Mouse (Mus musculus) urinary bladder, adult 18-20 months (tissue): ENCODE measurements at regions not wholly inside any gene's neighbourhood (a gene's known extent, or its start where the extent isn't known, plus 50 kb on each side); places are given as distances from the start of the nearest gene placed in this dataset.

Experiments
- DNase-seq, 2 experiments: peaks; one replicate each; pipeline ENCODE4 v3.0.0; 2022; ENCODE audit warnings: low spot score in 2 of 2, mixed read lengths in 2 of 2

DNA sequence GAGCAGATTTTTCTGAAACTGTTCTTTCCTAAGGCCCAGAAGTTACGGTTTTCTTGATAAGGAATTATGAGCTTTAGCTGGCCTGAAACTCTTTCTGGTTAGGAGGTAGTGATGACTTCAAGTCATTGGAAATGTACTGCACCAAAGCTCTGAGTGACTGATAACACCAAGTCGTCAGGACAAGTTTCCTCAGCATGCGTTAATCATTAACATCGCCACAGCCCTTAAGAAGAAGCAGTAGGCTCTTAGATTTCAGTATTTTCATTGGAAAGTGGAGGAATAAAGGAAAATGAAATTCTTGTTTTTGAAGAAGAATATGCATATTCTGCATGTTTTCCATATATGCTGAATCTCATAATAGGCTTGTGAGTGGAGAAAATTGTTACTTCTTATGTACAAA, 390.3 kb upstream of the Gm11114 start:
- no peak for DNase-seq

DNA sequence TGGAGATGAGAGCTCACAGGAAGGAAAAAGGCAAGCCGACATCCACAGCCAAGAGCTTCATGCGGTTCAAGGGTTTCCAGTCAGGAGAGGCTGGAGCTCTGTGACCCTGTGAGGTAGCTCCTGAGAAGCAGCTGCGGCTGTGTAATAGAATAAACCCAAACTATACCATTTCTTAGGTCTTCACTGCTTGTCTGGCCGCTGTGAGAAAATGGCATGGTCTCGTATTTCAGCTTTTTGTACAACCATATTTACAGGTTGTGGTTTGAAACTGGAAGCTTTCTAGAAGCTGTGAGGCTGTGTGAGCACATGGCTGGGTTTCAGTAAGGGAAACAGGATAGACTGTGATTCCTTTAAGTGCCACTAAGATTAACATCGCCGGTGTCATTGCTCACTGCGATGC, 388.6 kb upstream of the Gm11114 start:
- no peak for DNase-seq

DNA sequence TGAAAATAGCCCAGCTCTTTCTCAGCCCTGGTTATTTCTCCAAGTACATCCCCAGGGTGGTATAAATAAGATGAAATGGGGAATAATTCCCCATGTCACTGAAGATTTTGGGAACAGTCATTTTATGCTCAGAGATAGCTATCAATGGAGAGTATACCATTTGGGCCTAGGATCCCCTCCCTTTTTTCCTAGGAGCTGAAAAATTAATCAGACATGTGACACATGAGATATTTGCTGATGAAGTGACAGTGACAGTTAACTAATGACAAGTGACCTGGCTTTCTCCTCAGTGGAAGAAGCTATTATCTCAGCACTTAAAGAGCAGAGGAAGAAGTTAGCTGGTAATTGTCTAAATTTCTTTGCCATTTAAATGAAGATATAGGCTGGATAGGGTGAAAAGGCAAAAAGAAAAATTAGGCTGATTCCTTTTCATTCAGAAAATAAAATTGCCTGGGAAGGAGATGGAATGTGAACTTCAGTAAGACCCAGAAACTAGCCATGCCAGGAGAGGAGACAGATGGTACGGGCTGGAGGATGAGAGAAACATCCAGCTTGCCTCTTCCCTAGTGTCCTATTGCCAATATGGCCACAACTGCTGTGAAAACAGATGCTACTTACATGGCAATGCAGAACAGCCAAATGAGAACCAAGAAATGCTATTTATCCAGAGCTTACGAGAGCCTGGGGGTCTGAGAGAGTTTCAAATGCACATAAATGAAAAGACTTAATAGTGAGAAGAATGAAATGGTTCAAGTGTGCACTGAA, 376.1 kb upstream of the Gm11114 start:
- DNase-seq, result no peak

DNA sequence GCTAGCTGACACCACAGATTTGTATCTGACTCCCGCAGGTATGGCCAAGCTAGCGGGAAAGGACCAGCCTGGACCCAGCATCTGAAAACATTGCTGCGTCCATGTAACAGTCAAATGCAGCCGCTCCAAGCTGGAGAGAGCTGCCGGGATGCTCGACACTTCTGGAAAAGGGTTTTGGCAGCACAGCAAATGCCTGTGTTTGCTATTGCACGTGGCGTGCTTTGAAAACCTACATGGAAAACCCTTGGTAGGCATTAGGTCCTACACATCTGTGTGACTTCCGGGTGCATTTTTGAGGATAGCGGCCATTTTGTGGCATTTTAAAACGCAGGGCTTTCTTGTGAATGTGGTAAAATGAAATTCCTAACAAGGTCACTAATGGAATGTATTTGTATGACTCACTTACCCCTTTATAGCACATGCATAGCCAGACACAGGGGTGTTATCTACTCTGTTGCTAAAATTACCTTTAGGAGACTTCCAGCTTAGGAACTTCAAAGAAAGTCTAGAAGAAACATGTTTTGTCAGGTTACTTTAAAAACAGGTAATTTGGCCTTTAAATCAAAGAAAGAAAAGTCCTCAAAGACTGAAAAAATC, 345.9 kb upstream of the Gm11114 start:
- DNase-seq, result no peak

DNA sequence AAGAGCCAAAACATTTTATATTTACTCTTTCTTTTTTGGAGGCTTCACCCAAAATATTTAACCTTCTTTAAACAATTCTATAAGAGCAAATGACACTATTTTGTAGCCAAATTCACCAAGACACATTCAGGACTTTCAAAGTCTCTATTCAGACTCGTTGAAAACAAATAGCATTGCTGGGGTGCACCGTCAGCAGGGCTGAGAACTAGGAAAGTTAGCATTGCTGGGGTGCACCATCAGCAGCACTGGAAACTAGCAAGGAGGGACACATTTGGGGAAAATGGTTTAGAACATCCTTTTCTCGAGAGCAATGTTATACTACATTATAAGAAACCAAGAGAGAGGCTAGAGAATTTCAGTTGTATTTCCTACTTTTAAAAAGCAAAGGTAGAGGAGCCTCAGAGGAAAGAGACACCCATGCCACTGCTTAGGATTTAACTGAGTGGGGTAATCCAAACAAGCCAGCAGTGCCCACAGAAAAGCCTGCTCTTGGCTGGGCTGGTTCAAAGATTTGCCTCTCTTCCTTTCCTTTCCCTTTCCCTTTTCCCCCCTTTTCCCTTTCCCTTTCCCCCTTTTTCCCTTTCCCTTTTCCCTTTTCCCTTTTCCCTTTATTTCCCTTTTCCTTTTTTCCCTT, 342.5 kb upstream of the Gm11114 start:
- DNase-seq, result no peak

DNA sequence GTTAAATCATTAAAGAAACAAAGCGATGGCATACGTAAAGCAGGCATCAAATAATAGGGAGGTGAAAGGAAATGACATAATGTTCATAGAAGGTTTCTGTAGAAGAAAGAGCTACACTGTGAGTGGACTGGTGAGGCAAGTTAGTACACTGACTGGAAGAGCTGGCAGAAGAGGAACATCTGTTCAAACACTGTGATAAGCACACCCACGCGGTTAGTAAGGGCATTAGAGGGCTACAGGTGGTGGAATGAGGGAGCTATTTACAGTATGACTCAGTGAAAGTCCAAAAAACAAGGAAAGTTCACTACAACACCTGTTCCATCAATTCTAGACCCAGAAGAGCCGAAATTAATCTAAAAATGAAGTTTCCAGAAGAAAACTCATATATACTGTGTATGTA, 335.1 kb upstream of the Gm11114 start:
- DNase-seq, result no peak

DNA sequence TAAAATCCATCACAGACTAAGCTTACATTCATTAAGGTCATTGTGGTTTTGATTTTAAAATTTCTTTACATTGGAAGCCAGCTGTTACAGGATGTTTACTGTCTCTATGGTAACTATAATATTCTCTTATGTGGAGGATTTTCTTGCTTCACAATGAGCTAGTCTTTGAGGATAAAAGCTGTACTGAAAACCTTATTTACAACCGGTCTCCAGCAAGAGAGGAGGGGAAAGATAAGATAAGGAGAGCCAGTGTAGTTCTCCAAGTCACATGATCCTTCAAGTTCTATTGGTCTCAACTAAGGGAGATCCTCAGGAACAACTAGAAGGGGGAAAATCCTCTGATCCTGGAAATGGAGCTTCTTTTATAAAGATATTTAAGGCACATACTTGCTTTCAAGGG, 309.2 kb upstream of the Gm11114 start:
- DNase-seq, result no peak

DNA sequence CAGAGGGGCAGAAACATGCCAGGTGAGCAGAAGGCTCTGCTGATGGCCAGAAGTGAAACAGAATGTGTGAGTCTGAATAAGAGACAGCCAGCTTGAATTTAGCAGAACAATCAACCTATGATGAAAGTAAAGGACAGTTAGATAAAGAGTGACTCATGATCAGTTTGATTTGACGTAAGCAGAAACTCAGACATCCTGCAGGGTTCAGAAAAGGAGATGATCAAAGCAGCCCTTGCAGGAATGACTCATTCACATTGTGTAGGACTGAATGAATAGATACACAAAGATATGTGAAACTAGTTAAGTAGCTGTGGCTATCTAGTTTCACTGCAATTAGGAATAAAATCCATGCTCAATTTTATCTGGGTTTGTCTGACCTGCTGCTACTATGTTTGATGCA, 301.2 kb upstream of the Gm11114 start:
- no peak for DNase-seq

DNA sequence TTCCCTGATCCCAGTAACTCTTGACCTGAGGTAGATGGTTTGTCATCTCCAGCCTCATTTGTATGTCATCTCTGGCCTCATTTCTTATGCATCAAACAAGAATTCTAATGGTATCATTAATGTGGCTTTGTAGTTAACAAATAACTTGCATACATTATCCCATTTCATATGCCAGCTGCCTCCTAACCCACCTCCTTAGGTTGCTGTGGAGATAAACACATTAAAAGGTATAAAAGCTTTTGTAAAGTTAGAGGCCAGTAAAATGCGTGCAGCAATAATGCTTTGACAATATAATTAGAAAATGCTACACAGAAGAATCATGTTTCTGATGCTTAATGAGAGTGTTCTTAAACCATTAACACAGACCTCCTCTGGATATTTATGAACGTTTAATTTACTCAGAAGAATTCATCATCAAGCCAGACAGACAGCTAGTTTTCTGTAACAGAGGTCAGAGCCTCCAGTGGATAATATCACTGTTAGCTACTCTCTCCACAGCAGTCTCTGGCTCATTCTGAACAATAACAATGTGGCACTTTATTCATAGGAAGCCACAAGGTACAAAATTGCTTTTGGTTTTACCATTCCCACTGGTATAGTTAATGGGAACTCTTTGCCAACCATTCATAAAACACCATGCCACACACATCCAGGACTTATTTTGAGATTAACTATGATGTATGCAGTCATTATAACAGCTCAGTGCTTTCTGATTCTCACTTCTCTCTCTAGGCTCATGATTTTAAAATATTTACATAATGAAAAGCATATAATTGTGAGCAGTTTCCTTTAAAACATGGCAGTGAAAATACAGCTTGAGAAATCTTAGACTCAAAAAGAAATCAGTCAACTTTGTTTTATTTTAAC, 264.2 kb upstream of the Gm11114 start:
- no peak for DNase-seq

DNA sequence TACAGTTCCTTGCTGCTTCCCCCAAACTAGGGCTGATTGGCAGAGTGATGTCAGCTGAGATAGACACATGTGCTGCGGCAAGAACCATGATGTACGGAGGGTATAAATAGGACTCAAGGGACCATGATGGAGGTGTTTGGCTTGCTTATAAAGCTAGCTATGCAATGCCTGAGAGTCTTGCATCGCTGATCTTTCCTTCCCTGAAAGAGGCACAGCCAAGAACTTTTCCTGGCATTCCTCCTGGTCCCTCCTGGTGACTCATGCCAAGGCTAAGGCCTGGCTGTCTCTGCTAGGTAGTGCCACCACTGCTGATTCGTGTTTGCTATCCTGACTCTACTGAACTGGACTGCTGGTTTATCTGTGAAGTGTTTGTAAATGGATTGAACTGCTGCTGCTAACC, 260.0 kb upstream of the Gm11114 start:
- DNase-seq, result no peak

DNA sequence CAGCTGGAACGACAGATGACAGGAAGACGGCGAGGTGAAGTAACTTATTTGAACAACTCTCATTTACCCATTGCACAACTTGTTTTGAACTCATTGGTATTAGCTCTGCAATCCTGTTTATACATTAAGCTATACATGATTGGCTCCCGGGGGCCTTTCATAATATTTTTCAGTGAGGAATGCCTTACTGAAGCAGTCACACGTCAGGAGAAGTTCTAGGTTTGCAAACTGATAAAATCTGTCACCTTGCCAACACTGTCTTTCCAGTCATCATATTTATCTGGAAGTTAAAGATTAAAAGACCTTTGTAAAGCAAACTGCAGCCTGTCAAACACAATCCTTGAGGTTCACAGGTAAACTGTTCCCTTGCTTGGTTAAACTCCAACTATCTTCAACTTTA, 232.6 kb upstream of the Gm11114 start:
- DNase-seq, result no peak

DNA sequence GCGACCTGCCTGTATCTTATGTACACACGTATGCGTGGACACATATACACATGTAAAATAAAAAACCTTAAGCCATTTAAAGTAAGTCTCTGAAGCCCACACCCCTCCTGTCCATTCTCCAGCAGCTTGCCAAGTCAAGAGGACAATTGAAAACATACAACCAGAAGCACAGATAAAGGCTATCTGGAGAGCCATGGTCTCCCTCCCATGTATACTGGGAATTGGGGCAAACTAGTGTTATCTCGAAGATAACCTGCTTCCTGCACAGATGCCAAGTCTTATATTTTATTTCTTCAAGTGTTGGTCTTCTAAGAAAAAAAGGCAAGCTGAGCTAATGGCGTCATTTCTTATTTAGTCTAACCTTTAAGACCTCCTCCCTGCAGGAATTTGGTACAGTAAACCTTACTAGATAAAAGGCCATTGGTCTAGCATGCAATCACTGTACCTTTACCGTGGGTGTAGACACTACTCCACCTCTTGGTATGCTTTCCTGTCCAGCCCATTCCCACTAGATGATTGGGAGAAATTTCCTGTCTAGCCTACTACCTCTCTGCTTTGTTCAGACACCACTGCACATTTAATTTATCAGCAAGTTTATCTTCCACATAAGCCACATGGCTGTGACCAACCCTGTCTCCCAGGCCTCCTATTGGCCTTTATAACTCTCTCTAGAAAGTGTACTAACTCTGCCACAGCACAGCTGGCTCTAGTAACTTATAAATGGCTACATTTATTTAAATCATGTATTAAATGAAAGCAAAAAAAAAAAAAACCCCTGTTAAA, 223.8 kb upstream of the Gm11114 start:
- DNase-seq, result no peak

DNA sequence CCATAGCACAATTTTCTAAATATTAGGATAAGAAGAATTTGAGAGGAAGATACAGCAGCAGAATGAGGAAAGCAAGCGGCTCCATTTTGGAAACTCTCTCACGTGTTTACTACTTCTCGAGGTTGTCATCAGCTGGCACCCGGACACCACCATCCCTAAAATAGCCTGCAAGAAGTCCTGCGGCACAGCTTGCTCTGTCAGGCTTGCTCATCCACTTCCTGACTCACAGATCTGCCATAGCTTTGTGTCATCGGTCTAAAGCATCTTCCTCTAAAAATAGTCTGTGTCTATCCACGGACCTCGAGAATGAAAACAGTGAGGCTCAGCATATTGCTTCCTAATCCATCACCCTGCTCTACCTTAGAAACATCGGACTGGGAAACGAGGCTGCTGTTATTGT, 222.3 kb upstream of the Gm11114 start:
- peak in 1 of 2 experiments; percentile 5 for DNase-seq

DNA sequence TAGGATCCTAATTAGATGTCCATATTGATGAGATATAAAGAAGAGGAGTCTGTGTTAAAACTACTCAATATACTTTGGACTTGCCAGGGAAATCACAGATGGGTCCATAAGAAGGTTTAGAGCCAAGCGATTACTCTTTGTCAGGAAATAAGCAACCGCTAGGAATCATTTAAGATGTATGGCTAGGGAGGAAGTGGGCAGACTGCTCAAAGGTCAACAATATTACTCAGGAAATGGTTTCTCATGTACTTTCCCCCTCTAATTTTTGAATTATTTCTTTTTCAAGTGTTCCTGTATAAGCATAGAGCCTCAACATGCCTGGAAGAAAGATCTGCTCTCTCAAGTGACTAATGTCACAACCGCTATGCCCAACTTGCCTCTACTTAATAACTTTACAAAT, 217.3 kb upstream of the Gm11114 start:
- no peak for DNase-seq

DNA sequence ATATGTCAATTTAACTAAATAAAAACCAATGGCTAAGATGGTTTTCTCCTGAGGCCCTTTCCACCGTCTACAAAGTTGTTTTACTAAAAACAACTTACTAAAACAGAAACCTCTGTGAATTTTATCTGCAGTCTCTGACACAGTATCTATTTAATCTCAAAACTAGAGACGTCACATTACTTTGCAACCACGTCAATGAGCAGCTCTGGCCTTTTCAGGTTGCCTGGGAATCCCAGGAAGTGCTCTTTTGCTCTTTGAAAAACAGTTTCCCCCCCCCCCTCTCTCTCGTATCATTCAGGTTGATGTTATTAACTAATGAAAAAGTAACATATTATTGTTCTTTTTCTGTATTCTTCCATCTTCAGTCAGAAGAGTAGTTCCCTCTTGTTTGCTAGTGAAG, 216.1 kb upstream of the Gm11114 start:
- DNase-seq, result no peak

DNA sequence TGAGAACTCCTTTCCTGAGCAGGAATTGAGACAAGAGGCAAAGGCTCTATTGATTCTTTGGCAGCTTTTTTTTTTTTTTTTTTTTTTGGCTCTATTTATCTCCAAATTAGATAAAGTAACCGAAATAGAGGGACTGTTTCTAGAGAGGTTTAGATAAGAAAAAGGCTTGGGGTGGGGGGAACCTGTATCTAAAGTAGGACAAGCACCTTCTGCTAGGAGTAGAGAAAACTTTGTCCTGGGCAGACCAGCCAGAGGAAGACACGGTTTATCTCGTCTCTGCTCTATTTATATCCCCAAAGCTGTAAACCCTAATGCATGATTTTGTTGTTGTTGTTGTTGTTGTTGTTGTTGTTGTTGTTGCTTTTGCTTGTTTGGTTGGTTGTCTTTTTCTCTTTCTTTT, 199.6 kb upstream of the Gm11114 start:
- no peak for DNase-seq

DNA sequence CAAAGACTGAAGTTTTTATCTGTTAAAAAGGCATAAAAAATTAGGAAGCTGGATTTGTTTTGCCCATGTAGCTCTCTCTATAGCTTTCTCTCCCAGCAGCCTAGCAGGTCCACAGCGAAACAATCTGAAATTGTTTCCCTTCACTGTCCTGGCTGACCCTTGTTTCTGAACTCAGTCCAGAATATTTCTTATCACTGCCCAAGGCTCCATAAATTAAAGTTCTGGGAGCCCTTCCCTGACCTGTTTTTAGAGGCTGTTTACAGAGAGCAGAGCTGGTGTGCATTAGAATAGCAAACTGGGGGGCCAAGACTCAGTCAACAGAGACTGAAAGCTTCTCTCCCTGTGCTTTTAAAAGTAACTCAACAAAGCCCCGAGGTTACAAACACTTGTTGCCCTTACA, 198.3 kb upstream of the Gm11114 start:
- no peak for DNase-seq

DNA sequence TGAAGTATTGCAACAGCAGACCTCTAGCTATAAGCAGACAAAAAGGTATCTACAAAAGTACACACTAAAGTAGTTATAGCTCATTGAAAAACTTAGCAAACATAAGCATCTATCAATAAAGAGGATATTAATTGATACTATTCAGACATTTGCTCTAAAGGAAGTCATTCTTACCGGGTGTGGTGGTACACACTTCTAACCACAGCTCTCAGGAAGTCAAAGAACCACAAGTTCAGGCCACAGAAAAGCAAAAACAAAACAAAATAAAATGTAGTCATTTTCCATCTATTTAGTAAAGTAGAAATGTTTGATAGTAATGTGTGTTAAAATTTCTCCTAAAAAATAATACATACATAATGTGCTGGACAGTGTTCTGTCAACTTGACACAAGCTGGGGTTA, 192.5 kb upstream of the Gm11114 start:
- no peak for DNase-seq

DNA sequence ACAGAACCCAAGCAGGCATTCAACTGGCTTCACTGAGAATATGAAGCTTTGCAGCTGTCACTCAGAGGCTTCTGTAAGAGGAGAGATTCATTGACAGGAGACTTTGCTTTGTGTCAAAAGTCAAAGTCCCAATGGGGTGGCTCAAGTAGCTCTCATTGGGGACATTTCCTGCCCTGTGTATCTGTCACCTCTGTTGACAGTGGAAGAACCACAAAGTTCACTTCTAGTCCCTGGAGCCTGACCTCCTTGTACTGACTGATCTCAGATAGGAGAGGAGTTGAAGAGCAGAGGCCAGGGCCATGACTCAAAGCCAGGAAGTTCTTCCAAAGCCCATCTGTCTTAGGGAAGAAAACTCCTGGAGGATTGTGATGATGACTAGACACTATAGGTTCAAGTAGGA, 191.5 kb upstream of the Gm11114 start:
- no peak for DNase-seq

DNA sequence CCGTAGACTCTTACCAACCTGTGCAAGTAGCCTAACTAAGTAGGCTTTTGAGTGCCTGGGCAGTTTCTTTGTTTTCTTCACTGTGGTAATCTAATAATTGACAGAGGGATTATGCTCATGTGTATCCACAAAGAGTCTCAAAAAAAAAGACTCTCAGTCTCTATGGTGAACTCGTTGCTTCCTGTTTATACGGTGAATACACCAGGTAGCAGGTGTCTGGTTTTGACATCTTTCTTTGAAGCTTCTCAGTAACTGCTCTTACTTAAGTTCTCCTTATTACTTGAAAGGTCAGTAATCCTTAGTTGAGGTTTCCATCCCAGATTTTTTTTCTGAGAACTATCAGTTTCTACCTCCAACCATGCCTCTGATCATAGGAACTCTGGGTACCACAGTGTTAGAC, 188.9 kb upstream of the Gm11114 start:
- DNase-seq, result no peak

DNA sequence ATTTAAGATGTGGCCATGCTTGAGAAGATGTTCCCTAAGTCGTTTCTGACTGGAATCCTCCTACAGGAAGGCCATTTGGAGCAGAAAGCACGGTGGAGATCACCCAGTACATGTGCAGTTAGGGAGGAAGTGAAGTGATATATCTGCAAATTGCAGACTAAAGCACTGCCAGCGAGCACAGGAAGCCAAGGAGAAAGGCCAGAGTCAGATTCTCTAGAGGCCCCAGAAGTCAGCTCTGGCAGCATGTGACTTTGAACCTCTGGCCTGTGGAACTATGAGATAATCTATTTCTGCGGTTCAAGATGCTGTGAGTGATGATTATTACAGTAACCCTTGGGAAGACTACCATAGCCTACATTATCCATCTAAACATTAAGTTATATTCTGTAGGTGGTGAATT, 186.8 kb upstream of the Gm11114 start:
- no peak for DNase-seq

DNA sequence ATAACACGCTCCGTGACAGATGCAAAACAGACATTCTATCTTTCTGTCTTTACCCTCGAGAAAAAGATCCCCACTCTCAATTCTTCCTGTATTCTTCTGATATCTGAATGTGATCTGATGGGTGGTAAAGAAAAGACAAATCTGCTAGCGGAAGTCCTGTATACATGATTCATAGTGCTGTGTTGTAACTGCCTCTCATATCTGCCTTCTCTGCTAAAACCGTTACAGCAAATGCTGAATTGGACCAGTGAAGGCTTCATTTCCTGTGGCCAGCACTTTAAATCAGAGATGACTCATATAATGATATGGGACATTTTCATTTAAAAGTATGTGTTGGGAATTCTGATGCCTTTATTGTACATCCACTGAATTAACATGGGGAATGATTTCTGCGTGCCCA, 186.0 kb upstream of the Gm11114 start:
- no peak for DNase-seq
